Mouse (Mus musculus): ENCODE data around the gene Htt.
A peak's percentile ranks its signal among the peaks of the same experiment; 100 is the strongest.

Gene Htt

DNA sequence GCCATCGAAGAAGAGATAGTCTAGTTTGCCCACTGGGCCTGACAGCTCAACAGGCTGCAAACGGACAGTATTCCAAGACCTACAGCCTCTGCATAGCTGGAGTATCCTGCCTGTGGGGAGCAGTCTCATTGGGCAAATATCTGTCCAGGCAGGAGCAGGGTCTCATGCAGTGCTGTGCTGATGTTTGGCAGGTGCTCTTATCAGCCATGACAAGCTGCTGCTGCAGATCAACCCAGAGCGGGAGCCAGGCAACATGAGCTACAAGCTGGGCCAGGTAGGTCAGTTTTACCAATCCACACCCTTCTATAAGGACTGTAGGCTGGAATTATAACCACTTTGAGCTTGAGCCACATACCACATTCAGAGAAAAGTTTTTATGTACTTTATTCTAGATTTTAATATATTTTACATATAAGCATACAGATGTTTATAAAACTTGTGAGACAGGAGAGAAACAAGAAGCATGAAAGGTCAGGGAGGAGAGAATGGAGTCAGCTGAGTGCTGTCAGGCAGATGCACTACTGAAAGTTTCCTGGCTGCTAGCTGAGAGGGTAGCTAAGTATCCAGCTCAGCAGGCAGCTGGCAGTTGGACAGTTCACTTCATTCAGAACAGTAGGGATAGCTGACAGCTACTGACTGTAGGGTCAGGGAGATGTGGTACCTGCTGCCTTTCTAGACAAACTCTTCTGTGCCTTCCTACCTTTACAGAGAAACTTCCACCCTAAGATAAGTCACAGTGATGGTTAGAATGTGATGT, 135.3 kb downstream of the Htt start:
- DNase-seq: no peak

DNA sequence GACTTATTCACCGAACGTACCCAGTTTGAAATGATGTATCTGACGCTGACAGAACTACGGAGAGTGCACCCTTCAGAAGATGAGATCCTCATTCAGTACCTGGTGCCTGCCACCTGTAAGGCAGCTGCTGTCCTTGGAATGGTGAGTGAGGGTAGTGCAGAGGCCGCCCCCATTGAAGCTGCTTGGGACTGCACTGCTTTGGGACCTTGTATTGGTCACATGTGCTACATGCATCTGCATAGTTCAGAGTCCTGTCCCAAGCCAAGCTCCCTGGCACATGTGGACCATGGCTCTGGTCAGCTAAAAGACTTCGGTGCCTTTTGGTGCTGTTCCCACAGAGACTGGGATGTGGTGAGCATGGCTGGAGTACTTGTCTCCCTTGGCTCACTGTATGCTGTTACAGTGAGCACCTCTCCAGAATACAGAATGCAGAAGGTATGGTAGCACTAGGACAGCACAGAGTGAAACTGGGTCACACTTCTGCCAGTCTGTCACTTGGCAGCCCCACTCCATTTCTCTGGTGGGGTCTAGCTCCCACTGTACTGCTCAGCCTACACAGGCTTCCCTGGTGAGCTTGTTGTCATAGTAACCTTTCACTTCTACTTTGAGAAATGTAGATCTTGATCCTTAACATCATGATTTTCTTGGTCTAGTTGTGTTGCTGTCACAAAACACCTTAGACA, 138.4 kb downstream of the Htt start:
- no peak for DNase-seq

DNA sequence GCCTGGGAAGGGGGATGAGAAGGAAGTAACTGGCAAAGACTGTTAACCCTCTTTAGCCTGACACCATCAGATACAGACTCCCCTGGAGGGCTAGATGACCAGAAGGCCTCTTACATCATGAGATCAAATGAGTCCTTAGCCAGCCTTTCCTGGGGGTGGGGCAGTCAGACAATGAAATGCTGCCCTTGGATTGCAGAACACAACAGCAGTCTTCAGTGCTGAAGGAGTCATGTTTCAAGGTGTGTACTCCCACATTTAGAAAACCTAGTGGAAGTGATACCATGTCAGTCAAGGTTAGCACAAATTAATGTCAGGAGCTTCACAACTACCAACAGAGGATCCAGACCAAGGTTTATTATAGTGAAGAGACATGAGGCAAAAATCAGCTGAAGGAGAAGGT, 140.8 kb downstream of the Htt start:
- no peak for DNase-seq

DNA sequence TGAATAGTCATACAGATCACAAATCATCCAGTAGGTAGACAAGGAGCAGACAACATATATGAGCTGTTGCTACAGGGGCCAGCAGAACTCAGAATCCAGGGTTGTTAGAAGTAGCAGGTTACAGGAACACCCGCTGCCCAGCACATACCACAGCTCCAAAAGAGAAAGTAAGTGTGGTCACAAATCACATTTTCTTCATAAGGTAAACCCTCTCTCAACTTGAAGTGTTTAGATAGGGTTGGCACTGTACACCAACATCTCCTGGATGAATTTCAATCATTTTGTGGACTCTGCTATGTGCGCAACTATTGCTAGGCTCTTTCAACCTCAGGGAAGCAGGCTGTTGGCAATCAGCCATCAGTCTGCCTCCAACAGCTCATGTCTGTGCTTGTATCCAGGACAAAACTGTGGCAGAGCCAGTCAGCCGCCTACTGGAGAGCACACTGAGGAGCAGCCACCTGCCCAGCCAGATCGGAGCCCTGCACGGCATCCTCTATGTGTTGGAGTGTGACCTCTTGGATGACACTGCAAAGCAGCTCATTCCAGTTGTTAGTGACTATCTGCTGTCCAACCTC, 141.4 kb downstream of the Htt start:
- peak; percentile 86 for DNase-seq

DNA sequence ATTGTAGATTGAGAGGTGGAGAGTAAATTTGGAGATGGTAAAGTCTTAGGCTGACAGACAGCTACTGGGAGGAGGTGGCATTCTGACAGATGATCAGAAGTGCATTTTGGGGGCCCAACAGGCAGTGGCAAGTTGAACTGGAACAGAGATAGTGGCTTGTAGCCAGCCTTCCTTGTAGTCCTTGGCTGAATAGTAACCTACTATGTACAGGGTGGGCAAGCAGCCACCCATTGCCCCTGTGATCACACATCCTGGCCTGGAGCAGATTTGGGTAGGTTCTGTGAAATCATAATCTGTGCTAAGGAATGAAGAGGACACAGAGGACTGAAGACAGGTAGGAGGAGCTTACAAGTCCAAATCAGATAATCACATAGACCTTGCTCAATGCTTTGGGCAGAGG, 142.9 kb downstream of the Htt start:
- no peak for DNase-seq

- DNase-seq: no peak
Observed at GRCm38 (mm10) chr5:34907230-34907629, 145.7 kb downstream of the Htt start.

- no peak for DNase-seq
Observed at GRCm38 (mm10) chr5:34907910-34908725, 146.6 kb downstream of the Htt start, which contains the start of gene Msantd1. Msantd1 (plus strand) TSS chr5:34908012.

GRCm38 (mm10) chr5:34908726-34909633, 147.4 kb downstream of the Htt start:
- DNase-seq: no peak

- DNase-seq: no peak
Observed at GRCm38 (mm10) chr5:34909634-34910503, 148.3 kb downstream of the Htt start.

DNA sequence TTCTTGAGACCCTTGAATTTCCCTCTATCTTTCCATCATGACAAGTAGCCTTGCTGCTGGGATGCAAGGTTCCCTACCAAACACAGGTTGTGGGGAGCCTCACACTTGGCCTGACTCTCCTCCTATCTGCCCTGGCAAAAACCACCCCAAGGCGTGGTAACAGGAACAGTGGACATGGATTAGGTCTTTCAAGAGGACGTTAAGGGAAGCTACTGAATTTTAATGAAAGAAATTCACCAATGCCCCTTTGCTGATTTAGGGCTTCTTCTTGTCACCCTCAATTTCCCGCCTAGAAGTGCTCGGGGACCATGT, 148.9 kb downstream of the Htt start:
- no peak for DNase-seq

- DNase-seq: peak; percentile 37
Observed at GRCm38 (mm10) chr5:34915801-34916200, 154.3 kb downstream of the Htt start.

GRCm38 (mm10) chr5:34917234-34917655, 155.7 kb downstream of the Htt start:
- DNase-seq: no peak

GRCm38 (mm10) chr5:34918785-34919184, 157.2 kb downstream of the Htt start:
- no peak for DNase-seq

- DNase-seq: no peak
Observed at GRCm38 (mm10) chr5:34922531-34922930, 161.0 kb downstream of the Htt start.

DNA sequence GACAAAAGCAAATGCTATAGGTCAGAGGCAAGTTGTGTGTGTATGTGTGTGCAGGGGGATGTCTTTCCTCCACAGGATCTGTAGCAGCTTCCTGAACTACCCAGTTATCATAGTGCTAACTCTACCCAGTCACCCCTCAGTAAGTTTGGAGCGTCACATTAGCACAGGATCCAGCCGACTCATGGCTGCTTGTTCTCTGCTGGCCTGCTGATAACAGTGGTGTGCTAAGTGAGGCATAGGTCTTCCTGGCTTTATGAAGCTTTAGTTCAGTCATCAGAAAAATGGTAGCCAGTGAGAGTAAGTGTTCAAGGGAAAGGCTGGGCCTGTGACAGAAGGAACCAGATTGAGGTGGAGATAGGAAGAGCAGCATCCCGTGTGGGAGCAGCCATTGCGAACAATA, 162.4 kb downstream of the Htt start:
- no peak for DNase-seq

DNA sequence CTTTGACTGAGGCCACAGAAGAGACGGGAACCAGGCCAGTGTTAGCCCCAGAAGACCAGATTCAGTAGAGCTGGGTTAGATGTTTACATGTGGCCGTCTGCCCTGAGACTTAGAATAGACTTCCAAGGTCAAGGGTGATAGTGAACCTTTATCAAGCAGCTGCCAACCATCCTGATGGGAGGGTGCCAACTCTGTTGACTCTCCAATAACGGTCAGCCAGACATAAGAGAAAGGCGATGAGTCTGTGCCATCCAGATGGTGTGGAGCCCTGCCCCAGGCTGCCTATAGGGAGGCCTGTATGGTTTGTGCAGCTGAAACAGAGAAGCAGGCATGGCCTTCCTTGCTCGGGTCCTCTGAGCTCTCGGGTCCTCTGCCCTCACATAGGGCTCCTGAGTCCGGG, 163.0 kb downstream of the Htt start:
- no peak for DNase-seq

GRCm38 (mm10) chr5:34927648-34928047, 166.1 kb downstream of the Htt start:
- DNase-seq: no peak

GRCm38 (mm10) chr5:34930151-34930975, 168.8 kb downstream of the Htt start:
- no peak for DNase-seq

DNA sequence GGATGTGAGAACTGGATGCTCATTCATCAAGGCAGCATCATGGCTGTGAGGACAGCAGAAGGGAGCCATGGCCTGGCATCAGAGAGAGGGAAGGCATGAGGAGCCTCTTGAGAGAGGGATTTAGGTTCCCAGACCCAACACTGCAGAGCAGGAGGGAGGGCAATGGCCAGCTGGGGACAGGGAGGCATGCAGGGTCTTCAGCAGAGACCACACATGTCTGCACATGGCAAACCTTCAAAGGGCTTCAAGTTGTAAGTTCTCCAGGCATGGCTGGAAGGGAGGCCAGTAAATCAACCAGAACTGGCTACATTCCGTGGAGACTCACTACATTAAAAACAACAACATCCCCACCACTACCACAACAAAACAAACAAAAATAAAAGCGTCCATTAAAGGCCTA, 169.6 kb downstream of the Htt start:
- no peak for DNase-seq

Measured in cerebellum, adult 11-12 months (tissue).